Mouse (Mus musculus): ENCODE measurements at regions not wholly inside any gene's neighbourhood (a gene's known extent, or its start where the extent isn't known, plus 50 kb on each side); places are given as distances from the start of the nearest gene placed in this dataset.

- no peak for DNase-seq (ENCODE audit: low spot score in 2 of 2)
These were observed 66.7 kb upstream of the Tnfaip3 start for GRCm38 (mm10) chr10:19082136-19082535.

DNA sequence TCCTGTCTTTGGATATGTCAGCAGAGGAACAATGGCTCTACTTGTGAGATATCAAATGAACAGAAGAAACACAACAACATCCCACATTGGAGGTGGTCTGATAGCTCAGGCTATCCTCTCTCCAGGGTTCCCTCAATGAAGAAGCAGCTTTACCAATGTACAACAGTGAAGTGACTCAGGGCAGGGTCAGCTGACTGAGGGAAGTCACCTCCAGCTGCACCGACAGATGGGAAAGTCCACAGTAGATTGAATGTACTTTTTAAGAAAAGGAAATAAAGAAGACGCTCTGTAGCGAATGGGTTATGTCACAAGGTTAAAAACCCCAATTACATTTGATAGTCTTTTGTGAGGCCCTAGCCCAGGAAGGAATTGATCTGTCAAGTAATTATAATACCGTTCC, 62.6 kb upstream of the Tnfaip3 start:
- no peak for DNase-seq (ENCODE audit: low spot score in 2 of 2)

- no peak for DNase-seq (ENCODE audit: low spot score in 2 of 2)
These were observed 52.9 kb upstream of the Tnfaip3 start for GRCm38 (mm10) chr10:19068377-19068776.

DNA sequence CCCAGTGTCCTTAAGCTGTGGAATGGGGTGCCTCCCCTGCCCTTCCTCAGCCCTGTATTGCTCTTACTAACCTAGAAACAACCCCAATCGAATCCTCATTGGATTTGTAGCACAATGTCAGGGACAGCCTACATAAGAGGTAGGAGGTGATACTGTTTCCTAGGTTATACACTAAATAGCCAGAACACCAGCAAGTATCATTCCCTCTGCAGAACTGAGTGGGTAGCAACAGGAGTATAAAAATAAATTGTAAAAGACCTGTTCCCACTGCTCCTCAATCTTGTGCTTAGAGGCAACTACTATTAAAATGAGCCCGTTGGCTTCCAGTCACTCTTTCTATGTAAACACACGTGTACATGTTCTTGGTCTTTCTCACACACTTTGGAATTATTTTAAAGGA, 52.2 kb upstream of the Tnfaip3 start:
- DNase-seq (ENCODE audit: low spot score in 2 of 2) = no peak

DNA sequence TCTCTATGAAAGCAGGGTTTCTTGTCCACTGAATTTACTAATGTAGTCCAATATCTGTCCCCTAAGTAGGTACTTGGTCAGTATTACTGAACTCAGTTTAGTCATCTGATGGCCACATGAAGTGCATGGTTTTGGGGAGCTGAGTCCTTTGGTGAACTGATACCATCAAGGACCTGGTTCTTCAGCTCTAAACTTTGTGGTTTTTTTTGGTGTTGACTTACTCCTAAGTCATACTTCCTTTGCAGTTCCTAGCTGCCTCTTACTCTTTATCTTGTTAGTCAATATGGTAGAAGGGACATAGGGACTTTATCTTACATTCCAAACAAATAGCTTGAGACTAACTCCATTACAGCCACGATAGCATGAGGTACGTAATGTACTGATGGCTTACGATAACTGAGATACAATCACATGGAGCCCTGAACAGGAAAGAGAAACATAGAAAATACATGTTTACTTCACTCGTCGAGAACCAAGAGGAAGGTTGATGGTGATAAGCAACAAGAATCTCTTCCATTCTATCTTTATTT, 51.4 kb upstream of the Tnfaip3 start:
- DNase-seq (ENCODE audit: low spot score in 2 of 2) = no peak

Measured in layer of hippocampus, postnatal 14 days (tissue).